In the genomic region with DNA sequence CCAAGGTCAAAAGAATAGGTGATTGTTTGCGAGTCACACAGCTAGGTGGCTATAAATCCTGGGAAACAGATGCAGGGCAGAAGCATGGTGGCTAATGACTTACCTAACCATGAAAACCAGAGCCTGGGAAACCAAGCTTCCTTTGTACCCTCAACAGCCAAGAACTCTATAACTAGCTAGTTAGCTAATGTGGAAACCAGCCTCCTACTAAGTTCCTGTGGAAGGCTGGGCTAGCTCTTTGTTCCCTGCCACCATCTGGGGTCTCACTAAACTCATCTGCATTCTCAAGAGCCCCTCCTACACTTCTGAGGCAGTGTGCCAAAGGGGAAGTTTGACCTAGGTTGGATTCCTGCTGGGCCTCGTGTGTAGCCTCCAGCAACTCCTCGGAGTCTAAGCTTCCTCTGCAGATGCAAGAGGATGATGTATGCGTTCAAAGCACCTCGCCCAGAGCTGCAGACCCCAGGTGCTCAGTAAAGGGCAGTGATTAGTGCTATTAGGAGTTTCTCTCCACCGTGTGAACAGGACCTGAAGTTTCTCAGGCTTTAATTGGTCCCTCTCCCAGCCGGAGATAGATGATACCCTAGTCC, we compare ENCODE assay signal across 10 mouse cellular contexts.
DNase-seq lines count a peak whose midpoint lies in the region; ATAC-seq lines count a peak whose summit lies in the region.
"Had no signal": no experiment of that assay in that cellular context is flagged by ENCODE, and none has a peak within 500 bp of the region (broad histone marks: within the 10 kb centered on the region; RNA-seq: fewer than 3 reads in every experiment).

No protein-coding gene starts in this region.

- peaks cover 22% of the 10 kb centered on the region for H3K36me3 ChIP-seq in limb, embryonic 15.5 days
- H3K36me3 ChIP-seq: G1E had no signal

- H3K9me3 ChIP-seq in limb, embryonic 15.5 days, result no peaks in the 10 kb centered on the region
- H3K9me3 ChIP-seq: G1E had no signal

- no peak overlapping the region for H3K4me3 ChIP-seq in limb, embryonic 15.5 days

- H3K4me1 ChIP-seq in limb, embryonic 15.5 days, result peaks cover 8% of the 10 kb centered on the region

- DNase-seq in embryo, embryonic 10 days (ENCODE audit: low spot score), result peak; percentile 40
- DNase-seq in embryo, embryonic 10.5 days (ENCODE audit: low spot score), result no peak
- DNase-seq in ES-CJ7 (ENCODE audit: low read depth, low spot score), result peak; percentile 81
- peak; percentile 68 for DNase-seq in forelimb bud, embryonic 11.5 days (ENCODE audit: low read depth, low spot score)
- no peak for DNase-seq in spleen, adult 18-20 months
- DNase-seq: lung, postnatal 10 days had no signal

- ATAC-seq in limb, embryonic 15.5 days (ENCODE audit: insufficient number of reproducible peaks, low FRiP score, low TSS enrichment, low read depth), result no peak
- no peak for ATAC-seq in monocyte, adult 5-6 weeks (replicated peaks; ENCODE audit: insufficient number of reproducible peaks, low FRiP score, low TSS enrichment, poor library complexity, severe bottlenecking)
- ATAC-seq in granulocyte monocyte progenitor cell, adult 5-6 weeks (replicated peaks; ENCODE audit: poor library complexity, severe bottlenecking), result no peak

- peak overlapping the region; percentile 27; the same call in 1 of the 2 replicates for H3K27ac ChIP-seq in limb, embryonic 15.5 days

- 26% methylated on average over 7 of the region's 7 CpGs for WGBS in limb, embryonic 15.5 days

- no peaks in the 10 kb centered on the region for H3K27me3 ChIP-seq in limb, embryonic 15.5 days

- no peak overlapping the region for H3K4me2 ChIP-seq in limb, embryonic 15.5 days

- no peak overlapping the region for H3K9ac ChIP-seq in limb, embryonic 15.5 days

Comparison
In these comparisons a context has a peak if more than half of its experiments do, and no peak if none do; other contexts are left out.
1. DNase-seq: peak in embryo, embryonic 10 days (single experiment), ES-CJ7 (single experiment) and forelimb bud, embryonic 11.5 days (single experiment); none in embryo, embryonic 10.5 days (single experiment) and spleen, adult 18-20 months (0 of 2).